Mouse (Mus musculus): Measurements from ENCODE around the gene Cirbp. TPM values are rescaled to one million over a fixed set of nuclear protein-coding genes. Genes with fewer than 3 reads are reported as not detected.

Cirbp gene
- polyA plus RNA-seq, 1 experiment, result 173 TPM

DNA sequence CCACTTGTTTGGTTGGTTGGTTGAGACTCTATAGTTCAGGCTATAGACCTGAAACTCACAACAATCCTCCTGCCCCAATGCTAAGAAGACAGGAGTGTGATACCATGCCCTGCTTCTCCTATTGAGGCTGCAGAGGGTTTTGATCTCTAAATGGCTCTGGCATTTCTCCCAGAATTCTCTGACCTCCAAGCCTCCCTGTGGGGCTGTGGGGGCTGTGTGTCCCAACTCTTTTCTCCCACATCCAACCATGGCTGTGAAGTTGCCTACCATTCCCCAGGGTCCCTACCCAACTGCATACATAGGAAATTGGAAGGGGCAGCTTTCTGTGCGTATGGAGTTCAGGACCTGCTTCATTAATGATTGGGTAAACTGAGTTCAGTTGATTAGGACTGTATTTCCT, 30.4 kb downstream of the Cirbp start:
- no peaks in the 10 kb centered on the region for H3K36me3 ChIP-seq (ENCODE audit: control insufficient read depth, insufficient read depth, low read length)
- H3K27me3 ChIP-seq (ENCODE audit: control insufficient read depth, insufficient read depth, low read length), result no peaks in the 10 kb centered on the region; the same call in 1 of the 2 replicates
- no peak overlapping the region for H3K4me3 ChIP-seq (ENCODE audit: control insufficient read depth, insufficient read depth, low read length)
- TF ChIP-seq POLR2A (IDR thresholded peaks at IDR 0.05; ENCODE audit: control insufficient read depth, extremely low read depth, insufficient read depth, low read length, poor library complexity), result no peak
- no peak for TF ChIP-seq CTCF (IDR thresholded peaks at IDR 0.05; ENCODE audit: borderline replicate concordance, control insufficient read depth, extremely low read depth, insufficient read depth, low read length, poor library complexity)
- H3K27ac ChIP-seq (ENCODE audit: control insufficient read depth, insufficient read depth, low read length), result no peak overlapping the region
- 100% methylated on average over 1 of the region's 1 CpGs for WGBS
- no peaks in the 10 kb centered on the region for H3K4me1 ChIP-seq (replicated peaks; ENCODE audit: control insufficient read depth, insufficient read depth, low read length)
- no peak for DNase-seq

DNA sequence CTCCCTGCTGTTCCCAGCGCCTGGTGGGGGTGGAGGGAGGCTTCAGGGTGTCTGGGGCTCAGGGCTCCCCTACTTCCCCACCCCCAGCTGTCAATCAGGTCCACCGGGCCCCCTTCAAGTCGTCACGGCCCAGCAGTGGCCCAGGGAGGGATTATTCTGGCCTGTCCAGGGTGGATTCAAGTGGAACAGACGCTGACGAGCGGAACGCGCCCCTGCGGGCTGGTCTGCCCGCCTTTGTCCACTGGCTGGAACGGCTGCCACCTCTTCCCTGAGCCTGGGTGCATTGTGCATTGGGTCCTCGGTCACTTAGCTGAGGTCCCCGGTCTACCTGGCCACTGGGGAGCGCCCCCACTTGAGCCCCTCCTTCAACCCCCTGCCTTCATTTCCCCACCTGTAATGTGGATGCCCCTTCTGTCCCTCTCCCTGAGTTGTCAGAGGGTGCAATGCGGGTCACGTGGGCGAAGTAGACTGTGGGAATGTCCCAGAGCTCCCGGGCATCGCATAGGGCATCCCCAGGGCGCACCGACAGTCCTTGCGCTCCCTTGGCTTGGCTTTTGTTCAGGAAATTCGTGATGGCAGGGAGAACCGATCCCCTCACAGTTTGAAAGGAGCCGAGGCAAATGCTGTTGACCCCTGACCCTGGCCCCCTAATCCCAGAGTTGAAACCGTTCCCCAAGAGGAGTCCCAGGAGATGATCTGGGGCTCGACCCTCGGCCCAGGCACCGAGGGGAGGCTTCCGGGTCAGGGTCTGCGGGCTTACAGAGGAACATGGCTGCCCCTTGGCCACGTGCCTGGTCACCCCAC, 31.2 kb downstream of the Cirbp start:
- no peak for TF ChIP-seq POLR2A (IDR thresholded peaks at IDR 0.05; ENCODE audit: control insufficient read depth, extremely low read depth, insufficient read depth, low read length, poor library complexity)
- TF ChIP-seq CTCF (IDR thresholded peaks at IDR 0.05; ENCODE audit: borderline replicate concordance, control insufficient read depth, extremely low read depth, insufficient read depth, low read length, poor library complexity), result no peak
- Histone ChIP-seq H3K4me1 (replicated peaks; ENCODE audit: control insufficient read depth, insufficient read depth, low read length) (no peaks in the 10 kb centered on the region), H3K27ac (ENCODE audit: control insufficient read depth, insufficient read depth, low read length) (no peak overlapping the region), H3K36me3 (ENCODE audit: control insufficient read depth, insufficient read depth, low read length) (no peaks in the 10 kb centered on the region), H3K4me3 (ENCODE audit: control insufficient read depth, insufficient read depth, low read length) (no peak overlapping the region), H3K27me3 (ENCODE audit: control insufficient read depth, insufficient read depth, low read length) (no peaks in the 10 kb centered on the region; the same call in 1 of the 2 replicates)
- 90% methylated on average over 33 of the region's 33 CpGs for WGBS
- no peak for DNase-seq

GRCm38 (mm10) chr10:80199440-80200008, 33.7 kb downstream of the Cirbp start:
- TF ChIP-seq POLR2A (IDR thresholded peaks at IDR 0.05; ENCODE audit: control insufficient read depth, extremely low read depth, insufficient read depth, low read length, poor library complexity), result no peak
- TF ChIP-seq CTCF (IDR thresholded peaks at IDR 0.05; ENCODE audit: borderline replicate concordance, control insufficient read depth, extremely low read depth, insufficient read depth, low read length, poor library complexity), result peak; percentile 80; the same call in 1 of the 2 replicates
- H3K4me1 ChIP-seq (replicated peaks; ENCODE audit: control insufficient read depth, insufficient read depth, low read length), result no peaks in the 10 kb centered on the region
- no peak overlapping the region for H3K4me3 ChIP-seq (ENCODE audit: control insufficient read depth, insufficient read depth, low read length)
- WGBS, result 49% methylated on average over 3 of the region's 3 CpGs
- peak; percentile 85 for DNase-seq
- no peaks in the 10 kb centered on the region for H3K36me3 ChIP-seq (ENCODE audit: control insufficient read depth, insufficient read depth, low read length)
- H3K27me3 ChIP-seq (ENCODE audit: control insufficient read depth, insufficient read depth, low read length), result no peaks in the 10 kb centered on the region
- no peak overlapping the region for H3K27ac ChIP-seq (ENCODE audit: control insufficient read depth, insufficient read depth, low read length)

GRCm38 (mm10) chr10:80200485-80200884, 34.7 kb downstream of the Cirbp start:
- Histone ChIP-seq H3K27me3 (ENCODE audit: control insufficient read depth, insufficient read depth, low read length) (no peaks in the 10 kb centered on the region), H3K27ac (ENCODE audit: control insufficient read depth, insufficient read depth, low read length) (no peak overlapping the region), H3K36me3 (ENCODE audit: control insufficient read depth, insufficient read depth, low read length) (no peaks in the 10 kb centered on the region), H3K4me1 (replicated peaks; ENCODE audit: control insufficient read depth, insufficient read depth, low read length) (no peaks in the 10 kb centered on the region), H3K4me3 (ENCODE audit: control insufficient read depth, insufficient read depth, low read length) (no peak overlapping the region)
- DNase-seq, result no peak
- TF ChIP-seq POLR2A (IDR thresholded peaks at IDR 0.05; ENCODE audit: control insufficient read depth, extremely low read depth, insufficient read depth, low read length, poor library complexity), result no peak
- no peak for TF ChIP-seq CTCF (IDR thresholded peaks at IDR 0.05; ENCODE audit: borderline replicate concordance, control insufficient read depth, extremely low read depth, insufficient read depth, low read length, poor library complexity)
- 85% methylated on average over 6 of the region's 6 CpGs for WGBS

DNA sequence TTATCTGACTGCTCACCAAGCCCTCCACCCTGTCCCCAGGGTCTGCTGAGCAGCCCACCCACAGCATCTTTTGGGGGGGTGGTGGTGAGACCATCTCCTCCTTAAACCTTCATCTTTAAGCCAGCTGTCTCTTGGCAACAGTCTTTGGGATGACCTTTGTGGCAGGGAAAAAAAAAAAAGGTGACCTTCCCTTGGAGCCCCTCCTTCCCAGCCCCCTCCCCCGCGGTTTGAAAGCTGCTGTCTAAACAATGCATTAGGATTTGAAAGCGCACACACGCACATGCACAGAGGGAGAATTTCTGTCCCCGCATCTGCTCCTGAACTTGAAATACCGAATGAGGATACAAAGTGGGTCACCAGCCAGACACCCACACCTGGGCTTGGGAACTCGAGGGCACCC, 38.3 kb downstream of the Cirbp start:
- Histone ChIP-seq H3K4me3 (ENCODE audit: control insufficient read depth, insufficient read depth, low read length) (no peak overlapping the region), H3K36me3 (ENCODE audit: control insufficient read depth, insufficient read depth, low read length) (no peaks in the 10 kb centered on the region), H3K27ac (ENCODE audit: control insufficient read depth, insufficient read depth, low read length) (no peak overlapping the region), H3K27me3 (ENCODE audit: control insufficient read depth, insufficient read depth, low read length) (no peaks in the 10 kb centered on the region), H3K4me1 (replicated peaks; ENCODE audit: control insufficient read depth, insufficient read depth, low read length) (no peaks in the 10 kb centered on the region)
- whole genome bisulfite sequencing, result 79% methylated on average over 7 of the region's 7 CpGs
- TF ChIP-seq CTCF (IDR thresholded peaks at IDR 0.05; ENCODE audit: borderline replicate concordance, control insufficient read depth, extremely low read depth, insufficient read depth, low read length, poor library complexity) (no peak), POLR2A (IDR thresholded peaks at IDR 0.05; ENCODE audit: control insufficient read depth, extremely low read depth, insufficient read depth, low read length, poor library complexity) (no peak)
- DNase-seq, result no peak

- Histone ChIP-seq H3K4me1 (replicated peaks; ENCODE audit: control insufficient read depth, insufficient read depth, low read length) (peaks cover under 1% of the 10 kb centered on the region; the same call in 1 of the 2 replicates), H3K27me3 (ENCODE audit: control insufficient read depth, insufficient read depth, low read length) (no peaks in the 10 kb centered on the region), H3K4me3 (ENCODE audit: control insufficient read depth, insufficient read depth, low read length) (no peak overlapping the region), H3K36me3 (ENCODE audit: control insufficient read depth, insufficient read depth, low read length) (no peaks in the 10 kb centered on the region), H3K27ac (ENCODE audit: control insufficient read depth, insufficient read depth, low read length) (no peak overlapping the region)
- TF ChIP-seq CTCF (IDR thresholded peaks at IDR 0.05; ENCODE audit: borderline replicate concordance, control insufficient read depth, extremely low read depth, insufficient read depth, low read length, poor library complexity) (no peak), POLR2A (IDR thresholded peaks at IDR 0.05; ENCODE audit: control insufficient read depth, extremely low read depth, insufficient read depth, low read length, poor library complexity) (no peak)
- DNase-seq, result no peak
- 95% methylated on average over 1 of the region's 1 CpGs for WGBS
Measured at GRCm38 (mm10) chr10:80207201-80207600, 41.4 kb downstream of the Cirbp start.
